Mouse (Mus musculus) left cerebral cortex, adult 18-20 months (tissue): ENCODE measurements at regions not wholly inside any gene's neighbourhood (a gene's known extent, or its start where the extent isn't known, plus 50 kb on each side); places are given as distances from the start of the nearest gene placed in this dataset.

Experiments used
- DNase-seq, 2 experiments: peaks; one replicate each; pipeline ENCODE4 v3.0.0; 2021 to 2022; ENCODE audit warnings: low spot score in 2 of 2, mixed read lengths in 1 of 2

DNA sequence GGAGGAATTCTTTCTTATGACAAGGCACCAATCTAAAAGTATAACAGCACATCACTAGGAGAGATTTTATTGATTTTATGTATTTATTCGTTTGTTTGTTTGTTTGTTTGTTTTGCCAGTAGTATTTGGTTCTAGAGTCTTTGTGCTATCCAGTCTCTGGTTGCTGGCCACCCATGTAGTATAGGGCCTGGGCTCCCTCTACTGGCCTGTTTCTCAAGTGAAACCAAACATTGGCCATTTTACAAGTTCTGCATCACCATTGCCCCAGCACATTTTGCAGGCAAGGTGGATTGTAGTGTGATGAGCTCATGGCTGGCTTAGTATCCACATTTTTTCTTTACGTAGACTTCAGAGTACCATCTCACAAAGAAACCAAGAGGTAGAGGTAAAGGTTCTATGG, 376.9 kb upstream of the Luzp2 start:
- peak; percentile 44 to 54 for DNase-seq

DNA sequence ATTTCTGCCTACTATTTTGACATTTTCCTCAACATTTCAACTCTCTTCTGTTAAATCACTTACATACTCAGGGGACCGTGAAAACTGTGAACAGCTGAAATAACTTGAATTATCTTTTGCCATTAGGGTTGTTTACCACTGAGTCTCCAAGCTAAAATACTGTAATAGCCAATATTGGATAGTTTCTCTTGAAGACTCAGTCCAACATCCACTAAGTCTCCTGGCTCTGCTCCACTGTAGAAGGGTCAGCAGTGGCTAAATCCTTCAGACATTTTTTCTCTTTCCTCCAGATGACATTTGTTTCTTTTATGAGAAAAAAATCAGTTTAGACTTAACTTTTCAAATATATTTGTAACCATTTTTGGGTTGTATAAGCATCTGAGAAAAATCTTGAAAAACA, 344.0 kb upstream of the Luzp2 start:
- DNase-seq, result no peak

DNA sequence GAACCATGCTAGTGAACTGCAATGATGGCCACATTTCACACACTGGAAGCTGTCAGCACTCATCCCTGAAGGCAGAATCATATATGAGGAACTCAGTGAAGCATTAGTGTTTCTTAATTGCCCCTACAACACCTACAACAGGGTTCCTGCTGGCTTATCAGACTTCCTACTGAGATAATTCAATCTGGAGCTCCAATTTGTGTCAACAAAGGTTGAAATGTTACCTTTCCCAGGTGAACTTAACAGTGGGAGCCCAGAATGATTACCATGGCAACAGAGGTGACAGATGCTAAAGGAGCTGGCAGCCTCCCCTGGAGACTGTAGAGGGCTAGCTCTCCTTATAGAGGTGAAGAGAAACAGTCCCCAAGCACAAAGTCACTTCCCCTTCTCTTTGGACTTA, 330.1 kb upstream of the Luzp2 start:
- no peak for DNase-seq

DNA sequence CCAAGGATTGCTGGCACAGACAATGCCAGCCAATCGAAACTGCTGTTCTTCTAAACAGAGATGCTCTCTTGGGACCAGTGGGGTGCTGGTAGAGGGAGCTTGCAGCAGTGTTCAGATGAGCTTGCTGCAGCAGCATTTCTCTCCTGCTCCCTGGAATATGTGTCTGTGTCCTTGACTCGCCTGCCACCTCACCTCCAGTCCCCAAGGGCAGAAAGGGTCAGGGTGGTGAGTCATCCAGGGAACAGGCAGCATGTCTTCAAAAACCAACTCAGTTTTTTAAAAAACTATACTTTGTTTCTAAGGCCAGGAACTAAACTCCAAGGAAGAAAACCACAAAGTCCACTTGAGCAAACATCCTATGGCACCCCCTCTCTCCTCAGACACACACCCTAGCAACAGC, 328.3 kb upstream of the Luzp2 start:
- no peak for DNase-seq

DNA sequence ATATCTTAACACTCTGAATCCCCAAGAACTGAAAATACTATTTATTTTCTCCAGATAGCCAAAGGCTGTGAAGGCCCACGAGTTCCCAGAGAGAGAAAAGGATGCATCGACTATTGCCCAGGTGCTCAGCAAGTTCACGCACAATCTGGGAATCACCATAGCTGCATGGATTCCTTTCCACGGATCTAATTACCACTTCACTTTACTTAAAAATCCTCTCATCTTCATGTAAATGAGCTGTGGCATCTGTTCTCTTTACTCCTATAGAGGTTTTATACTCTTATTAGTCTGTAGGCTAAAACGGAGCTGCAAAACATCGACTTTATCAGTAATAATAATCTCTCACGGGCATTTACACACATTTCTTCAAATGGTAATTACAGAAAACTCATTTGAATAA, 299.6 kb upstream of the Luzp2 start:
- no peak for DNase-seq

DNA sequence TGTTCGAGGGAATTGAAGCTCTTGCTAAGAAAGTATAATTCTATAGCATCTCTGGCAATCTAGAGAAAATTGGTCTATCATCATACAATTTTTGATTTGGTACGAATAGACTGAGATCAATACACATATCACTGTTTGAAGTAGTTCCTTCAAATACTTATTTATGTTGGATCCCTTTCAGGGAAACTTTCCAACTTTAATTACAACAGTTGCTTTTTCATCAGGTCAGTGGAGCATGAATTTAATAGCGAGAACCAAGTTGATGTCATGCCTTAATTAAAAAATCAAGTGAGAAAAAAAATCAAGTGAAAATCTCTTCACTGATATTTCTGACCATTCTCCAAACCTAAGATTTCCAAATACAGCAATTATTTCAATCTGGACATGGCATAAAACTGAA, 277.9 kb upstream of the Luzp2 start:
- no peak for DNase-seq

DNA sequence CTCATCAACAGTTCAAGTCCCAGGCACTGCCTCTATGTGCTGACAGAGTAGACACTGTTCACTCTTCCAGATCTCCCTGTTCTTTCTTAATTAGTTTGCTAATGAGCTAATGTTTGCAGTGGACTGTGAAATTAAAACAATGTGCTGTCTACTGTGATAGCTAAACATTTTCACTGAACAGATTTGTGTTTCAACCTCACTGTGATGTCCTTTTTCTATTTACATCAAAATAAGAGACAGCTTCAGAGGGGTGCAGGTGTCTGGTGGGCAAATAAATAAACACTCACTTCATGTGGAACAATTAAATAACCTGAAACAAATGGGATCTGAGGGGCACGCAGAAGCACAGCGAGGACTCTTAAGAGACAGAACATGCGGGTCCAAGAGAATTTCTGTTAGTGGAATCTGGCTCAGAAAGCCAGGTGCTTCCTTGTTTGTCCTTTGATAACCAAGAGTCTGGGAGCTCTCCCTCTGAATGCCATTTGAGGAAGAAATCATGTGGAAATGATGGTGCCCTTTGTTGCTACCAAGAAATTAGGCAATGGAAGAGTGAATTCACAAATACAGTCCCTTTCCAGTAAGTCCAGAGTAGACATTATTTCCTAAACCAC, 269.6 kb upstream of the Luzp2 start:
- DNase-seq, result no peak

DNA sequence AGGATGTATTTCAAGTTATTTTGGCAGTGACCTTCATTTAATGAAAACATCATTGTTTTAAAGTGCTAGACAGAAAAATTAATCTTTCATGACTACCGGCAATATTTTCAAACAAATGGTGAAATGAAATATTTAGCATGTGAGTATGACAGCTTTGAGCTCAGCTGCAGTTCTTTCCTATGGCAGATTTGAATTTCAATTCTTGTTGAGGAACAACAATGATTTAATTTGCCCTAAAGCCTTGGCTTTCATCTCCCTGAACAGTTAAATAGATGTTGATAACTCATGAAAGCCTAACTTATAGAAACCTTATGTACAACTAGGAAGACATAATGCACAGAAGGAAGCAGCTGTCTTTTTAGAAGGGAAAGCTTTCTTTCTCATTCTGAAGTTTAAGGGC, 235.5 kb upstream of the Luzp2 start:
- no peak for DNase-seq

DNA sequence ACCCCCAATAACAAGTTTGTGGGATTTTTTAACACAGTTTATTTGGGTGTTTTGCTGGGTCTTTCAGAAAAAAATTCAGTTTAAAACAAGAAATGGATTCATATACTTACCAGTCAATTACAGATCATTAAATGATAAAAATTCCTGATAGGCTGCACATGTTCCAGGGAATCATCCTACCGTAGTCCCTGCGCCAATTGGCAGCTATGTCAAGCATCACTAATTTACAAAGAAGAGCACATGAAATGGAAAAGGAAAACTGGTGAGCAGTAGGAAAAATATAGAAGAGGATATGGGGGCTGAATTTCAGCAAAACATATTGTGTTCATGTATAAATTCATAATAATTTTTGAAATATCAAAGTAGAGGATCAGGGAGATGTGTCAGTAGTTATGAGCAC, 212.9 kb upstream of the Luzp2 start:
- DNase-seq, result no peak

DNA sequence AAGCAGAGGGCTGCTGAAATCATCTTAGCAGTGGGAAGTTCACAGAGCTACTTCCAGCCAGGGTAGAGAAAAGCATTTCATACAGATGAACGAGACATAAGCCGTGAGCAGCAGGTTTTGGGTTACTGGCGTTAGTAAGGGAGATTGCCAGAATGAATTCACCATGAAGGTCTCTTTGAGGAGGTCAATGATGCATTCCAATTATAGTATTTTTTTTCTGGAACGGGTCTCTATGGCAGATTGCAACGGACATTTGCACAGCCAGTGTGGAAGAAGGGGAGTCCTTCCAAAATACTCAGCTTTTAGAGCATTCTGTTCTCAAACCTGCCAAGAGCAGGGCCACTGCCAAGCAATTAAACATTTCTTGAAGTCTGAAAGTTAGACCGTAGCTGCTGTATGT, 201.4 kb upstream of the Luzp2 start:
- DNase-seq, result peak; percentile 1 to 4

DNA sequence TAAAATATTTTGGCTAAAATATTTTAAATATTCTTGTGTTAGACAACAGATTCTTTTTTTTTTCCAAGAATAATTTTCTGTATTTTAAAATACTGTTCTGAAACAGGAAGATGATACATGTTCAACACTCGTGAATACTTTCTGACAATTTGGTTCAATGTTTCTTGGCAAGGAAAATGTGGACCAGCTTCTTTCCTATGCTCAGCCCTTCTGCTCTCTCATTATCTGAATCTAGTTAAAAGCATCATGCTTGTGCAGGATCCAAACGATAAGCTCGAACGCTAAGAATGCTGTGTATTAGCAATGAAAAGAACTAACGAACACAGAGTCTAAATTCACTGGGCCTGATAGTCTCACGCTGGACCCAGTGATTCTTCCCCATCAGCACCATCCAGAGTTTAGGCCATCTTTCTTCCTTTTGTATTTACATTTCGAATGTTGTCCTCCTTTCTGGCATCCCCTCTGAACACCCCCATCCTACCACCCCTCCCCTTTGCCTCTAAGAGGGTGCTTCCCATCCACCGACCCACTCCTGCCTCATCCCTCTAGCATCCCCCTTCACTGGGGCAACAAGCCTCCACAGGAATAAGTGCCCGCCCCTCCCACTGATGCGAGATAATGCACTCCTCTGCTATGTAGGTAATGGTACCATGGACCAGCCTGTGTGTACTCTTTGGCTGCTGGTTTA, 200.8 kb upstream of the Luzp2 start:
- no peak for DNase-seq

DNA sequence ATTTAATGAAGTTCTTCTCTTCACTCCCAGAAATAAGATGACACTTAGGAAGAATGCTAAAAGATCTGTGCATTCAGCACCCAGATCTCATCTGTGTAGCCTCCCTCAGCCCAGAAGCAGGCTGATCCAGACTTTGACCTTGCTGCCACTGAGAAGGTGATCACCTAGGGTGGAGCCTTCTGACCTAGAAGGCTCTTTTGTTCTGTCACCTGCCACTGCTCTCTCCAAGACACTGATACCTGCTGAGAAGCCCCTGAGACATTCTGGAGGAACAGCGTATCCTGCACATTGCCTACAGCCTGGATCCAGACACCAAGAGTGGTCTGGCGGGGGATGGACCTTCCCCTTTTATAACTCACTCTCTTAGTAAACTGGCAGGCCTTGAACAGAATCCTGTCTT, 190.0 kb upstream of the Luzp2 start:
- DNase-seq, result no peak

DNA sequence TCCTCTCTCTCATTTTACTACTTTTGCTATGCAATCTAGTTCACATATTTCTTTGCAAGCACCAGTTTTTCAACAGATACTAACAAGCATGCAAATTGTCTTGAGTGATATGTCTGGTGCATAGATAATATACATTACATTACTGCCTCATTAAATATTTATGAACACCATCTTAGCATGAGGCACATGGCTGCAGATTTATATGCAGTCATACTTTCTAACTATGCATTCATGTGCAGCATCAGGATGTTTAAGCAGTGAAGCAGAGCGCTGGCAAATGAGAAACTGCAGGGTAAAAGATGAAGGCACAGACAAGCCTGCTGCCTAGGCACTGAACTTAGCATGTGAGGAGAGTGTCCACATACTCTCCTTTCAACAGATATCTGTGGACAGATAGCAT, 186.3 kb upstream of the Luzp2 start:
- DNase-seq, result no peak
